Mouse (Mus musculus) CH12.LX (cell line): ENCODE measurements around the gene Eaf1.

ENCODE experiments used
- CTCF ChIP-seq, 2 experiments: IDR thresholded peaks in 1 of 2; conservative IDR thresholded peaks in 1 of 2; 2 replicates each; pipeline ENCODE4 v1.5.1; 2011 to 2012; ENCODE audit warnings: low read depth in 2 of 2, low read length in 2 of 2, improper control_type of control experiment in 1 of 2, inconsistent platforms in 1 of 2, mild to moderate bottlenecking in 1 of 2, moderate library complexity in 1 of 2
- E2F4 ChIP-seq: IDR thresholded peaks from 2 replicates; pipeline ENCODE4 v1.6.1; 2011; ENCODE audit warnings: low read depth, low read length, improper control_type of control experiment; ENCODE audit not compliant: insufficient replicate concordance
- EP300 ChIP-seq: IDR thresholded peaks from 2 replicates; pipeline ENCODE4 v1.6.1; 2011; ENCODE audit warnings: low read length, improper control_type of control experiment
- POLR2A ChIP-seq: IDR thresholded peaks from 2 replicates; pipeline ENCODE4 v1.6.1; 2011; ENCODE audit warnings: low read depth, mild to moderate bottlenecking, improper control_type of control experiment, low read length
- POLR2AphosphoS2 ChIP-seq: IDR thresholded peaks from 2 replicates; pipeline ENCODE4 v1.6.1; 2011; ENCODE audit warnings: low read depth, low read length, improper control_type of control experiment
- USF2 ChIP-seq: conservative IDR thresholded peaks from 2 replicates; pipeline ENCODE4 v1.6.1; 2011; ENCODE audit warnings: low read depth, low read length, improper control_type of control experiment

DNA sequence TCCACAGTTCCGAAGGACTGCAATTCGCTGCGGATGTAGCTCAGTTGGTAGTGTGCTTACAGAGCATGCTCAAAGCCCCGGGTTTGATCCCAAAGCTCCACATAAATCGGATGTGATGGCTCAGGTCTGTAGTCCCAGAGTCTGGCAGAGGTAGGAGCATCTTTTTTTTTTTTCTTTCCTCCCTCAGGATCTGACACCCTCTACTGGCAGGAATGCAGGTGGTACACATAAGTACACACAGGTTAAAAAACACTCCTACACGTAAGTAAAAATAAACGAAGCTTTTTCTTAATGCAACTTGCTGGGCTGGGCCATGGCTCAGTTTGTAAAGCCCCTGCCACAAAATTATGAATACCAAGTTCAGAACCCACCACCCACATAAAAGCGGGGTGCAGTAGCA, 30.0 kb upstream of the Eaf1 start:
- TF ChIP-seq CTCF (conservative IDR thresholded peaks at IDR 0.05 in 1 of 2, IDR thresholded peaks at IDR 0.05 in 1 of 2; ENCODE audit: low read depth in 2 of 2, low read length in 2 of 2) (peak; percentile 26 to 68; a peak in 2 of 4 replicates), E2F4 (no peak), EP300 (no peak), POLR2A (no peak), USF2 (no peak), POLR2AphosphoS2 (no peak)
